Comparison of ENCODE assay signal across 8 mouse cellular contexts in the genomic region with DNA sequence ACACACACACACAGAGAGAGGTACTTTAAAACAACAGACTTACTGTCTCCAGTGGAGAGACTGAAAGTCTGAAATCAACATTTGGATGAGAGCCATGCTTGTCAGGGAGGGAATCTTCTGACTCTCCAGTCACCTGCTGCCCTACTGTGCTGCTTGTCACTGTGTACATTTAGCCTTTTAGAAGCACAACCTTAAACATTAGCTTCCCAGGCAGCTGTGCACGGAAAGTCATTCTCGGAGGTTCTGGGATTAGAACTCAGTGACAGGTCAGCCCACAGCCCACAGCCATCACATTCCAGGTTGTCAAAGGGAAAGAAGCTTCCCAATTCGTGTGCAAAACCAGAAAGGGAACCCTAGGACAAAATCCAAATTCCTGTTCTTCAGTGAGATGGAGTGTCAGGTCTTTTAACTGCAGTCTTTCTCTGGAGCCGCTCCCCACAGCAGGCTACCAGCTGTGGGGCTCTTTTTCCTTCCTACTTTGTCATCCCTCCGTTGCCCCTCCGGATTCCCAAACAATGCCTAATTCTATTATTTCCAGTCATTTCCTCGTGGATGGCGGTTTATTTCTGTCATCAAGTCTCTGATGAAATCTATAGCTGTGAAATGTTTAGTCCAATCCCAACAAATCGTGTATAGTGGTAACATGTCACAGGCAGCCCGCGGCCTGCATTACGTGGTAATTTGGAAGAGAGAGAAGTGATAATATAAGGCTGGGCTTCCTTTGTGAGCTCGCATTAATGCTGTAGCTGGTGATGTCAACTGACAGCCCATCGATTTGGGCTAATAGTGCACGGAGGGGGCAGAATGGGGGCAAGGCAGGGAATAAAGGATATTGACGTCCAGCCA. TPM values are rescaled to one million over a fixed set of nuclear protein-coding genes. Genes with fewer than 3 reads are reported as not detected.
DNase-seq lines count a peak whose midpoint lies in the region; ATAC-seq lines count a peak whose summit lies in the region.

No protein-coding gene starts in this region.

- H3K4me2 ChIP-seq in heart, embryonic 15.5 days = no peak overlapping the region
- no peak overlapping the region for H3K4me2 ChIP-seq in forebrain, embryonic 15.5 days (replicated peaks)
- no peak overlapping the region for H3K4me2 ChIP-seq in midbrain, embryonic 11.5 days

- peaks cover 51% of the 10 kb centered on the region for H3K4me1 ChIP-seq in heart, embryonic 15.5 days (replicated peaks)
- peaks cover 56% of the 10 kb centered on the region for H3K4me1 ChIP-seq in forebrain, embryonic 15.5 days
- peaks cover 37% of the 10 kb centered on the region for H3K4me1 ChIP-seq in midbrain, embryonic 11.5 days (ENCODE audit: control insufficient read depth, insufficient read depth, low read length)

- no peak for ATAC-seq in heart, embryonic 15.5 days (replicated peaks; ENCODE audit: insufficient number of reproducible peaks, insufficient read depth, low FRiP score, low read depth)
- ATAC-seq in forebrain, embryonic 15.5 days (replicated peaks) = peak; percentile 16; the same call in 1 of the 2 replicates
- ATAC-seq in midbrain, embryonic 11.5 days (ENCODE audit: low FRiP score) = peak; percentile 66
- ATAC-seq in erythroblast, adult 5-6 weeks (replicated peaks; ENCODE audit: low FRiP score, poor library complexity, severe bottlenecking) = no peak

- peak overlapping the region; percentile 77 for H3K27ac ChIP-seq in heart, embryonic 15.5 days
- H3K27ac ChIP-seq in forebrain, embryonic 15.5 days (replicated peaks) = peak overlapping the region; percentile 69
- peak overlapping the region; percentile 42 for H3K27ac ChIP-seq in midbrain, embryonic 11.5 days (ENCODE audit: low read depth, low read length)

- H3K9ac ChIP-seq in heart, embryonic 15.5 days = no peak overlapping the region
- H3K9ac ChIP-seq in forebrain, embryonic 15.5 days (replicated peaks) = no peak overlapping the region
- no peak overlapping the region for H3K9ac ChIP-seq in midbrain, embryonic 11.5 days (ENCODE audit: low read length)

- 40% methylated on average over 16 of the region's 16 CpGs for WGBS in heart, embryonic 15.5 days
- 9% methylated on average over 16 of the region's 16 CpGs for WGBS in forebrain, embryonic 15.5 days
- 23% methylated on average over 16 of the region's 16 CpGs for WGBS in midbrain, embryonic 11.5 days

- DNase-seq in heart, adult 18-20 months = no peak
- DNase-seq in Muller cell, postnatal 12 days (ENCODE audit: inconsistent ontology term) = peak; percentile 74
- DNase-seq in midbrain, embryonic 11.5 days (ENCODE audit: low spot score, missing footprints) = peak; percentile 90
- DNase-seq in left cerebral cortex, postnatal 10 days (ENCODE audit: extremely low spot score in 1 of 2, low spot score in 2 of 2) = no peak
- DNase-seq in thymus, postnatal 36 days = no peak

- intact Hi-C loops in left cerebral cortex, postnatal 10 days (cut with DNase I) = no loop called here

- H3K4me3 ChIP-seq in heart, embryonic 15.5 days = no peak overlapping the region
- H3K4me3 ChIP-seq in forebrain, embryonic 15.5 days = no peak overlapping the region
- no peak overlapping the region for H3K4me3 ChIP-seq in midbrain, embryonic 11.5 days (ENCODE audit: low read depth, low read length)

- H3K27me3 ChIP-seq in heart, embryonic 15.5 days = no peaks in the 10 kb centered on the region
- no peaks in the 10 kb centered on the region for H3K27me3 ChIP-seq in forebrain, embryonic 15.5 days
- no peaks in the 10 kb centered on the region for H3K27me3 ChIP-seq in midbrain, embryonic 11.5 days (ENCODE audit: control insufficient read depth, insufficient read depth, low read length)

- peaks cover 32% of the 10 kb centered on the region for H3K36me3 ChIP-seq in heart, embryonic 15.5 days
- H3K36me3 ChIP-seq in forebrain, embryonic 15.5 days = peaks cover 34% of the 10 kb centered on the region
- H3K36me3 ChIP-seq in midbrain, embryonic 11.5 days (ENCODE audit: control insufficient read depth, insufficient read depth, low read length) = peaks cover 15% of the 10 kb centered on the region

- H3K9me3 ChIP-seq in heart, embryonic 15.5 days (replicated peaks) = no peaks in the 10 kb centered on the region
- H3K9me3 ChIP-seq in forebrain, embryonic 15.5 days = no peaks in the 10 kb centered on the region
- no peaks in the 10 kb centered on the region for H3K9me3 ChIP-seq in midbrain, embryonic 11.5 days (ENCODE audit: control insufficient read depth, low read length)

RNA-seq across cellular contexts. Expression of gene Hspa8, which starts 7.5 kb away (rescaled TPM):
- polyA plus RNA-seq in heart, embryonic 15.5 days (2015; fragmentation: Nextera tagmentation; extraction: Ambion mirVana) = 1,867 and 1,945 TPM in 2 replicates
- total RNA-seq in heart, adult 18-20 months (2021) = 1,000 to 10,000 TPM; 1,743 to 1,808 TPM
- polyA plus RNA-seq in forebrain, embryonic 15.5 days (2015; fragmentation: Nextera tagmentation; extraction: Ambion mirVana) = 3,198 TPM in 2 replicates
- 3,704 and 3,886 TPM in 2 replicates for polyA plus RNA-seq in midbrain, embryonic 11.5 days (2014; fragmentation: Nextera tagmentation; extraction: Ambion mirVana)
- total RNA-seq in left cerebral cortex, postnatal 10 days (2021) = 1,000 to 10,000 TPM; 2,142 to 2,231 TPM
- 767 and 958 TPM in 2 replicates for total RNA-seq in erythroblast, adult 5-6 weeks (2015; ENCODE audit: low replicate concordance)
- total RNA-seq in erythroblast, adult 5-6 weeks (2017; ENCODE audit: low replicate concordance) = 825 and 1,090 TPM in 2 replicates

Comparison
In these comparisons a context has a peak if more than half of its experiments do, and no peak if none do; other contexts are left out.
1. ATAC-seq: peak in forebrain, embryonic 15.5 days (single experiment) and midbrain, embryonic 11.5 days (single experiment); none in heart, embryonic 15.5 days (single experiment) and erythroblast, adult 5-6 weeks (single experiment).
2. DNase-seq: peak in Muller cell, postnatal 12 days (single experiment) and midbrain, embryonic 11.5 days (single experiment); none in heart, adult 18-20 months (0 of 2), left cerebral cortex, postnatal 10 days (0 of 2) and thymus, postnatal 36 days (0 of 2).
3. Peak in every context shown above with its lines, with median percentiles within 50 percentile points of each other: H3K27ac ChIP-seq.